Mouse (Mus musculus): ENCODE measurements at regions not wholly inside any gene's neighbourhood (a gene's known extent, or its start where the extent isn't known, plus 50 kb on each side); places are given as distances from the start of the nearest gene placed in this dataset.

- 74% methylated on average over 4 of the region's 4 CpGs for WGBS
- no peak overlapping the region for H3K4me2 ChIP-seq (ENCODE audit: low read length)
- H3K9me3 ChIP-seq (replicated peaks; ENCODE audit: low read length): no peaks in the 10 kb centered on the region
- no peak for ATAC-seq (replicated peaks; ENCODE audit: low FRiP score, low read depth)
- H3K36me3 ChIP-seq (ENCODE audit: insufficient read depth, low read length): no peaks in the 10 kb centered on the region
- TF ChIP-seq CTCF (IDR thresholded peaks at IDR 0.05; ENCODE audit: low read depth): no peak
- H3K4me1 ChIP-seq (replicated peaks; ENCODE audit: insufficient read depth, low read length): no peaks in the 10 kb centered on the region
- H3K9ac ChIP-seq (ENCODE audit: low read depth, low read length): no peak overlapping the region
- no peak overlapping the region for H3K4me3 ChIP-seq (replicated peaks; ENCODE audit: low read depth, low read length)
- no peaks in the 10 kb centered on the region for H3K27me3 ChIP-seq (ENCODE audit: insufficient read depth, low read length)
- H3K27ac ChIP-seq: no peak overlapping the region
- no peak for DNase-seq (ENCODE audit: low spot score)
Measured at GRCm38 (mm10) chr16:80893761-80894160, 306.7 kb upstream of the Ncam2 start.

- TF ChIP-seq CTCF (IDR thresholded peaks at IDR 0.05; ENCODE audit: low read depth): no peak
- H3K9me3 ChIP-seq (replicated peaks; ENCODE audit: low read length): no peaks in the 10 kb centered on the region
- H3K27ac ChIP-seq: no peak overlapping the region
- H3K4me1 ChIP-seq (replicated peaks; ENCODE audit: insufficient read depth, low read length): no peaks in the 10 kb centered on the region
- 97% methylated on average over 1 of the region's 1 CpGs for WGBS
- no peak overlapping the region for H3K4me3 ChIP-seq (replicated peaks; ENCODE audit: low read depth, low read length)
- H3K4me2 ChIP-seq (ENCODE audit: low read length): no peak overlapping the region
- ATAC-seq (replicated peaks; ENCODE audit: low FRiP score, low read depth) (no peak), DNase-seq (ENCODE audit: low spot score) (no peak)
- H3K9ac ChIP-seq (ENCODE audit: low read depth, low read length): no peak overlapping the region
- H3K27me3 ChIP-seq (ENCODE audit: insufficient read depth, low read length): no peaks in the 10 kb centered on the region
- H3K36me3 ChIP-seq (ENCODE audit: insufficient read depth, low read length): no peaks in the 10 kb centered on the region
Measured at GRCm38 (mm10) chr16:80920711-80921279, 279.7 kb upstream of the Ncam2 start.

GRCm38 (mm10) chr16:80931017-80931416 lies 269.5 kb upstream of the Ncam2 start:
- H3K9me3 ChIP-seq (replicated peaks; ENCODE audit: low read length): no peaks in the 10 kb centered on the region
- H3K27me3 ChIP-seq (ENCODE audit: insufficient read depth, low read length): no peaks in the 10 kb centered on the region
- H3K27ac ChIP-seq: no peak overlapping the region
- ATAC-seq (replicated peaks; ENCODE audit: low FRiP score, low read depth): no peak
- H3K4me2 ChIP-seq (ENCODE audit: low read length): no peak overlapping the region
- 71% methylated on average over 3 of the region's 3 CpGs for WGBS
- no peaks in the 10 kb centered on the region for H3K36me3 ChIP-seq (ENCODE audit: insufficient read depth, low read length)
- TF ChIP-seq CTCF (IDR thresholded peaks at IDR 0.05; ENCODE audit: low read depth): no peak
- no peak overlapping the region for H3K9ac ChIP-seq (ENCODE audit: low read depth, low read length)
- DNase-seq (ENCODE audit: low spot score): no peak
- no peak overlapping the region for H3K4me3 ChIP-seq (replicated peaks; ENCODE audit: low read depth, low read length)
- no peaks in the 10 kb centered on the region for H3K4me1 ChIP-seq (replicated peaks; ENCODE audit: insufficient read depth, low read length)

- H3K27ac ChIP-seq: no peak overlapping the region
- no peak overlapping the region for H3K4me3 ChIP-seq (replicated peaks; ENCODE audit: low read depth, low read length)
- H3K36me3 ChIP-seq (ENCODE audit: insufficient read depth, low read length): no peaks in the 10 kb centered on the region
- no peak for DNase-seq (ENCODE audit: low spot score)
- H3K4me1 ChIP-seq (replicated peaks; ENCODE audit: insufficient read depth, low read length): no peaks in the 10 kb centered on the region
- TF ChIP-seq CTCF (IDR thresholded peaks at IDR 0.05; ENCODE audit: low read depth): no peak
- no peaks in the 10 kb centered on the region for H3K9me3 ChIP-seq (replicated peaks; ENCODE audit: low read length)
- no peak for ATAC-seq (replicated peaks; ENCODE audit: low FRiP score, low read depth)
- WGBS: 87% methylated on average over 4 of the region's 4 CpGs
- no peak overlapping the region for H3K4me2 ChIP-seq (ENCODE audit: low read length)
- no peaks in the 10 kb centered on the region for H3K27me3 ChIP-seq (ENCODE audit: insufficient read depth, low read length)
- no peak overlapping the region for H3K9ac ChIP-seq (ENCODE audit: low read depth, low read length)
Measured at GRCm38 (mm10) chr16:80931477-80931876, 269.0 kb upstream of the Ncam2 start.

GRCm38 (mm10) chr16:80935741-80936140 lies 264.8 kb upstream of the Ncam2 start:
- 77% methylated on average over 1 of the region's 1 CpGs for WGBS
- no peak for ATAC-seq (replicated peaks; ENCODE audit: low FRiP score, low read depth)
- no peak overlapping the region for H3K4me2 ChIP-seq (ENCODE audit: low read length)
- H3K36me3 ChIP-seq (ENCODE audit: insufficient read depth, low read length): no peaks in the 10 kb centered on the region
- no peak for DNase-seq (ENCODE audit: low spot score)
- no peaks in the 10 kb centered on the region for H3K9me3 ChIP-seq (replicated peaks; ENCODE audit: low read length)
- H3K4me3 ChIP-seq (replicated peaks; ENCODE audit: low read depth, low read length): no peak overlapping the region
- H3K9ac ChIP-seq (ENCODE audit: low read depth, low read length): no peak overlapping the region
- H3K4me1 ChIP-seq (replicated peaks; ENCODE audit: insufficient read depth, low read length): no peaks in the 10 kb centered on the region
- no peak for TF ChIP-seq CTCF (IDR thresholded peaks at IDR 0.05; ENCODE audit: low read depth)
- no peaks in the 10 kb centered on the region for H3K27me3 ChIP-seq (ENCODE audit: insufficient read depth, low read length)
- no peak overlapping the region for H3K27ac ChIP-seq

- WGBS: 52% methylated on average over 2 of the region's 2 CpGs
- DNase-seq (ENCODE audit: low spot score) (no peak), ATAC-seq (replicated peaks; ENCODE audit: low FRiP score, low read depth) (no peak)
- Histone ChIP-seq H3K4me3 (replicated peaks; ENCODE audit: low read depth, low read length) (no peak overlapping the region), H3K9me3 (replicated peaks; ENCODE audit: low read length) (no peaks in the 10 kb centered on the region), H3K27ac (no peak overlapping the region), H3K4me2 (ENCODE audit: low read length) (no peak overlapping the region), H3K4me1 (replicated peaks; ENCODE audit: insufficient read depth, low read length) (no peaks in the 10 kb centered on the region), H3K27me3 (ENCODE audit: insufficient read depth, low read length) (no peaks in the 10 kb centered on the region), H3K36me3 (ENCODE audit: insufficient read depth, low read length) (no peaks in the 10 kb centered on the region), H3K9ac (ENCODE audit: low read depth, low read length) (no peak overlapping the region)
- no peak for TF ChIP-seq CTCF (IDR thresholded peaks at IDR 0.05; ENCODE audit: low read depth)
Measured at GRCm38 (mm10) chr16:80962141-80962540, 238.4 kb upstream of the Ncam2 start.

- Histone ChIP-seq H3K9ac (ENCODE audit: low read depth, low read length) (no peak overlapping the region), H3K4me3 (replicated peaks; ENCODE audit: low read depth, low read length) (no peak overlapping the region), H3K4me1 (replicated peaks; ENCODE audit: insufficient read depth, low read length) (no peaks in the 10 kb centered on the region), H3K36me3 (ENCODE audit: insufficient read depth, low read length) (no peaks in the 10 kb centered on the region), H3K4me2 (ENCODE audit: low read length) (no peak overlapping the region), H3K27me3 (ENCODE audit: insufficient read depth, low read length) (no peaks in the 10 kb centered on the region), H3K9me3 (replicated peaks; ENCODE audit: low read length) (no peaks in the 10 kb centered on the region), H3K27ac (no peak overlapping the region)
- DNase-seq (ENCODE audit: low spot score): no peak
- WGBS: 70% methylated on average over 2 of the region's 2 CpGs
- ATAC-seq (replicated peaks; ENCODE audit: low FRiP score, low read depth): no peak
- TF ChIP-seq CTCF (IDR thresholded peaks at IDR 0.05; ENCODE audit: low read depth): no peak
Measured at GRCm38 (mm10) chr16:80981573-80982105, 218.9 kb upstream of the Ncam2 start.

Measured in kidney, postnatal 0 days (tissue).